Mouse (Mus musculus): ENCODE measurements around the gene Txnrd2. TPM values are rescaled to one million over a fixed set of nuclear protein-coding genes. Genes with fewer than 3 reads are reported as not detected.

The Txnrd2 gene
- total and polyA plus RNA-seq, 3 experiments: 14.6 to 24.1 (median 22.0) TPM

DNA sequence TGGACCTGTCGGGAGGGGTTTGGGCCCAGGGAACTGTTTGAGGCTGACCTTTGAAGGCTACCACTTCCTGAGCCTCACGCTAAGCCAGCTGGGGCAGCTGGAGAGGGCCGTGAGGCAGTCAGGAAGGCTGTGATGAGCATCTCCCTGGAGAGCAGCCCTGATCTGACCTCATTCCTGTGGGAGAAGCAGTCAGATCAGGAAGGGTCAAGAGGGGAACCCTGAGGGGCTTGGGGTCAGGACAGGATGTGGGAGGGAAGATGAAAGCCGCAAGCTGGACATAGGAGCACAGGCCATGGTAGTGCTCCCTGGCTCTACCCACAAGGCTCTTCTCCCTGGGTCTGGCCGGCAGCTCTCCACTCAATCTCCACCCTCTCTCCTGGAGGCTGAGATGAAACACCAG is 27.7 kb downstream of the Txnrd2 start:
- Histone ChIP-seq H3K9me3 (replicated peaks; ENCODE audit: low read length) (no peaks in the 10 kb centered on the region), H3K79me2 (replicated peaks; ENCODE audit: control insufficient read depth, extremely low read depth, insufficient read depth, poor library complexity, severe bottlenecking) (no peaks in the 10 kb centered on the region), H3K9ac (ENCODE audit: insufficient read depth, low read depth) (no peak overlapping the region), H3K4me2 (ENCODE audit: insufficient read depth, low read depth, poor library complexity, severe bottlenecking) (no peak overlapping the region), H3K4me1 (ENCODE audit: control insufficient read depth in 1 of 2, insufficient read depth in 2 of 2) (peaks cover 0 to 9% of the 10 kb centered on the region in 2 experiments; a peak in 2 of 4 replicates), H3K27ac (ENCODE audit: insufficient read depth, low read depth) (no peak overlapping the region), H3K4me3 (replicated peaks in 1 of 3; ENCODE audit: low read depth in 2 of 3, low read length in 2 of 3, poor library complexity in 1 of 3) (no peak overlapping the region), H3K27me3 (replicated peaks) (no peaks in the 10 kb centered on the region), H3K36me3 (replicated peaks in 1 of 2; ENCODE audit: control insufficient read depth in 1 of 2, insufficient read depth in 1 of 2, low read length in 1 of 2) (peaks cover 35 to 96% of the 10 kb centered on the region in 2 experiments)
- DNase-seq (ENCODE audit: extremely low read depth): no peak
- in situ Hi-C loops (cut with MboI; ENCODE audit: low pct_ligation_motif_present, low pct_unique_long_range_greater_than_20kb, low sequenced_read_pairs) (no loop called here), dilution Hi-C loops (cut with MboI; ENCODE audit: extremely low pct_ligation_motif_present, extremely low pct_unique_long_range_greater_than_20kb, low sequenced_read_pairs) (no loop called here)
- no peak for TF ChIP-seq MAFK (IDR thresholded peaks at IDR 0.05; ENCODE audit: insufficient replicate concordance, low read length)
- TF ChIP-seq MXI1 (IDR thresholded peaks at IDR 0.05; ENCODE audit: low read depth, low read length): no peak
- no peak for TF ChIP-seq SIN3A (IDR thresholded peaks at IDR 0.05; ENCODE audit: low read length)
- no peak for TF ChIP-seq EP300 (IDR thresholded peaks at IDR 0.05; ENCODE audit: low read length)
- TF ChIP-seq JUND (conservative IDR thresholded peaks at IDR 0.05; ENCODE audit: low read depth, low read length): no peak
- no peak for TF ChIP-seq NRF1 (IDR thresholded peaks at IDR 0.05; ENCODE audit: low read depth, low read length)
- no peak for TF ChIP-seq POLR2AphosphoS2 (IDR thresholded peaks at IDR 0.05; ENCODE audit: low read depth, low read length)
- no peak for TF ChIP-seq SMC3 (IDR thresholded peaks at IDR 0.05; ENCODE audit: low read depth, low read length)

DNA sequence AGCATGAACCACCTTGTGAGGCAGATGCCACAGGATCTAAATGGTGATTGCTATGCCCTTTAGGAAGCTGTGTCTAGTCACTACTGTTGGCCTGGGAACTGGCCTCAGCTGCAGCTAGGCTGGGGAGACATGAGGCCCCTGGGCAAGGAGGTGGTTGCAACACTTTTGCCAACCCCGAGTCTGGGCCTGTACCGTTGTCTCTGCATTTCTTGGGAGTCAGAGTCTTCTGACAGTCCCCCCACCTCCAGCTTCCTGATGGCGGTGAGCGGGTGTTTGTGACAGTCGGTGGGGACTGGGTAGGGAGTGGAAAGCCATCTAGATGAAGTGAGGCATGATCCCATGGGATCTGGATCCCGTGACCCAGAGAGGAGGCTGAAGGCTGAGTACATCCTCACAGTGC is 29.2 kb downstream of the Txnrd2 start:
- Histone ChIP-seq H3K4me3 (replicated peaks in 1 of 3; ENCODE audit: low read depth in 2 of 3, low read length in 2 of 3, poor library complexity in 1 of 3) (no peak overlapping the region), H3K79me2 (replicated peaks; ENCODE audit: control insufficient read depth, extremely low read depth, insufficient read depth, poor library complexity, severe bottlenecking) (no peaks in the 10 kb centered on the region), H3K9me3 (replicated peaks; ENCODE audit: low read length) (no peaks in the 10 kb centered on the region), H3K27ac (ENCODE audit: insufficient read depth, low read depth) (no peak overlapping the region), H3K27me3 (replicated peaks) (no peaks in the 10 kb centered on the region), H3K36me3 (replicated peaks in 1 of 2; ENCODE audit: control insufficient read depth in 1 of 2, insufficient read depth in 1 of 2, low read length in 1 of 2) (peaks cover 32 to 89% of the 10 kb centered on the region in 2 experiments), H3K4me1 (ENCODE audit: control insufficient read depth in 1 of 2, insufficient read depth in 2 of 2) (peaks cover 12 to 25% of the 10 kb centered on the region in 2 experiments), H3K4me2 (ENCODE audit: insufficient read depth, low read depth, poor library complexity, severe bottlenecking) (no peak overlapping the region), H3K9ac (ENCODE audit: insufficient read depth, low read depth) (no peak overlapping the region)
- DNase-seq (ENCODE audit: extremely low read depth): no peak
- in situ Hi-C loops (cut with MboI; ENCODE audit: low pct_ligation_motif_present, low pct_unique_long_range_greater_than_20kb, low sequenced_read_pairs): no loop called here
- dilution Hi-C loops (cut with MboI; ENCODE audit: extremely low pct_ligation_motif_present, extremely low pct_unique_long_range_greater_than_20kb, low sequenced_read_pairs): no loop called here
- TF ChIP-seq HCFC1 (IDR thresholded peaks at IDR 0.05; ENCODE audit: low read depth, low read length) (no peak), SMC3 (IDR thresholded peaks at IDR 0.05; ENCODE audit: low read depth, low read length) (no peak), MAX (IDR thresholded peaks at IDR 0.05; ENCODE audit: low read length) (no peak), USF2 (conservative IDR thresholded peaks at IDR 0.05; ENCODE audit: low read depth, low read length) (no peak), MAFK (IDR thresholded peaks at IDR 0.05; ENCODE audit: insufficient replicate concordance, low read length) (no peak), TCF12 (IDR thresholded peaks at IDR 0.05; ENCODE audit: low read depth, low read length) (no peak), ETS1 (conservative IDR thresholded peaks at IDR 0.05; ENCODE audit: low read depth, low read length) (no peak)

DNA sequence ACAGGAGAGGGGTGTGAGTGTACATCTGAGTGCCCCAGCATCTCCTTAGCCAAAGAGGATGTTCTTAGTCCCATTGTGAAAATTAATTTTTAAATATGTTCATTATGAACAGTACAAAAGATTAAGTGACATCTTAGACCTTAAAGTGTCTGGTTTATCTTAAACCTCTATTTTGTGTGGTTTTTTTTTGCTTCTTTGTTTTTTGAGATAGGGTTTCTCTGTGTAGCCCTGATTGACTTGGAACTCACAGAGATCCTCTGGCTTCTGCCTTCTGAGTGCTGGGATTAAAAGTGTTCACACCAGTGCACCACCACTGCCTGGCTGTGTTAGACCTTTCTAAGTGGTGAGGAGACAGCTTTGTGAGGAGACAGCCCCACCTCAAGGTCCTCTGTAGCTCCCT is 32.5 kb downstream of the Txnrd2 start:
- TF ChIP-seq SIN3A (IDR thresholded peaks at IDR 0.05; ENCODE audit: low read length) (no peak), POLR2AphosphoS2 (IDR thresholded peaks at IDR 0.05; ENCODE audit: low read depth, low read length) (no peak), POLR2A (IDR thresholded peaks at IDR 0.05; ENCODE audit: low read depth, low read length) (no peak), MEF2A (IDR thresholded peaks at IDR 0.05; ENCODE audit: borderline replicate concordance, low read depth, low read length) (no peak), MAFK (IDR thresholded peaks at IDR 0.05; ENCODE audit: insufficient replicate concordance, low read length) (no peak), SMC3 (IDR thresholded peaks at IDR 0.05; ENCODE audit: low read depth, low read length) (no peak), KAT2A (IDR thresholded peaks at IDR 0.05; ENCODE audit: insufficient replicate concordance, low read length) (no peak), E2F4 (IDR thresholded peaks at IDR 0.05; ENCODE audit: insufficient replicate concordance, low read depth, low read length) (no peak)
- H3K27ac ChIP-seq (ENCODE audit: insufficient read depth, low read depth): no peak overlapping the region
- H3K4me3 ChIP-seq (replicated peaks in 1 of 3; ENCODE audit: low read depth in 2 of 3, low read length in 2 of 3, poor library complexity in 1 of 3): no peak overlapping the region
- no peaks in the 10 kb centered on the region for H3K27me3 ChIP-seq (replicated peaks)
- no peaks in the 10 kb centered on the region for H3K79me2 ChIP-seq (replicated peaks; ENCODE audit: control insufficient read depth, extremely low read depth, insufficient read depth, poor library complexity, severe bottlenecking)
- no peak overlapping the region for H3K4me2 ChIP-seq (ENCODE audit: insufficient read depth, low read depth, poor library complexity, severe bottlenecking)
- in situ Hi-C loops (cut with MboI; ENCODE audit: low pct_ligation_motif_present, low pct_unique_long_range_greater_than_20kb, low sequenced_read_pairs): no loop called here
- peaks cover 27 to 82% of the 10 kb centered on the region in 2 experiments for H3K36me3 ChIP-seq (replicated peaks in 1 of 2; ENCODE audit: control insufficient read depth in 1 of 2, insufficient read depth in 1 of 2, low read length in 1 of 2)
- dilution Hi-C loops (cut with MboI; ENCODE audit: extremely low pct_ligation_motif_present, extremely low pct_unique_long_range_greater_than_20kb, low sequenced_read_pairs): no loop called here
- H3K4me1 ChIP-seq (ENCODE audit: control insufficient read depth in 1 of 2, insufficient read depth in 2 of 2): peaks cover 12 to 42% of the 10 kb centered on the region in 2 experiments
- H3K9me3 ChIP-seq (replicated peaks; ENCODE audit: low read length): no peaks in the 10 kb centered on the region
- no peak for DNase-seq (ENCODE audit: extremely low read depth)
- H3K9ac ChIP-seq (ENCODE audit: insufficient read depth, low read depth): no peak overlapping the region
